Mouse (Mus musculus): Measurements from ENCODE around the gene Sstr3. TPM values are rescaled to one million over a fixed set of nuclear protein-coding genes. Genes with fewer than 3 reads are reported as not detected.

Sstr3 gene
- polyA plus RNA-seq (2014; fragmentation: Nextera tagmentation; extraction: Ambion mirVana): 0.08 TPM in 1 of 2 replicates, not detected in the other

- H3K27ac ChIP-seq (ENCODE audit: low read depth): no peak within 1 kb of the TSS
- H3K4me2 ChIP-seq: no peak within 1 kb of the TSS
- H3K27me3 ChIP-seq (ENCODE audit: insufficient read depth, low read length): no peaks in the 10 kb centered on the region; the same call in 1 of the 2 replicates
- no peak for DNase-seq
- no peaks in the 10 kb centered on the region for H3K9me3 ChIP-seq (ENCODE audit: low read depth, low read length)
- no peak within 1 kb of the TSS for H3K4me3 ChIP-seq (ENCODE audit: low read depth, low read length)
- H3K4me1 ChIP-seq (ENCODE audit: insufficient read depth): peaks cover 6% of the 10 kb centered on the region; the same call in 1 of the 2 replicates
- no peak for TF ChIP-seq CTCF (IDR thresholded peaks at IDR 0.05; ENCODE audit: low read depth)
- WGBS: 5% methylated on average over 14 of the region's 14 CpGs
- ATAC-seq (ENCODE audit: insufficient read depth): no peak
- H3K36me3 ChIP-seq (ENCODE audit: insufficient read depth): no peaks in the 10 kb centered on the region
- H3K9ac ChIP-seq: no peak within 1 kb of the TSS
Observed at GRCm38 (mm10) chr15:78544561-78545001, at the start of gene Sstr3. Sstr3 (minus strand) TSS chr15:78544685.

- no peak for TF ChIP-seq CTCF (IDR thresholded peaks at IDR 0.05; ENCODE audit: low read depth)
- H3K4me3 ChIP-seq (ENCODE audit: low read depth, low read length): no peak overlapping the region
- H3K27me3 ChIP-seq (ENCODE audit: insufficient read depth, low read length): no peaks in the 10 kb centered on the region
- WGBS: 78% methylated on average over 7 of the region's 7 CpGs
- no peak overlapping the region for H3K27ac ChIP-seq (ENCODE audit: low read depth)
- DNase-seq: no peak
- no peaks in the 10 kb centered on the region for H3K9me3 ChIP-seq (ENCODE audit: low read depth, low read length)
- no peak overlapping the region for H3K9ac ChIP-seq
- no peaks in the 10 kb centered on the region for H3K4me1 ChIP-seq (ENCODE audit: insufficient read depth)
- no peaks in the 10 kb centered on the region for H3K36me3 ChIP-seq (ENCODE audit: insufficient read depth)
- H3K4me2 ChIP-seq: no peak overlapping the region
- ATAC-seq (ENCODE audit: insufficient read depth): no peak
Observed at GRCm38 (mm10) chr15:78593896-78594425, 49.5 kb upstream of the Sstr3 start.

GRCm38 (mm10) chr15:78592452-78592968 is 48.0 kb upstream of the Sstr3 start:
- Histone ChIP-seq H3K4me3 (ENCODE audit: low read depth, low read length) (no peak overlapping the region), H3K27ac (ENCODE audit: low read depth) (no peak overlapping the region), H3K4me2 (no peak overlapping the region), H3K36me3 (ENCODE audit: insufficient read depth) (no peaks in the 10 kb centered on the region), H3K27me3 (ENCODE audit: insufficient read depth, low read length) (no peaks in the 10 kb centered on the region), H3K4me1 (ENCODE audit: insufficient read depth) (no peaks in the 10 kb centered on the region), H3K9me3 (ENCODE audit: low read depth, low read length) (no peaks in the 10 kb centered on the region), H3K9ac (no peak overlapping the region)
- DNase-seq (no peak), ATAC-seq (ENCODE audit: insufficient read depth) (no peak)
- no peak for TF ChIP-seq CTCF (IDR thresholded peaks at IDR 0.05; ENCODE audit: low read depth)
- whole genome bisulfite sequencing: 76% methylated on average over 14 of the region's 14 CpGs

GRCm38 (mm10) chr15:78591680-78592451 is 47.4 kb upstream of the Sstr3 start:
- DNase-seq: peak; percentile 4
- Histone ChIP-seq H3K4me1 (ENCODE audit: insufficient read depth) (no peaks in the 10 kb centered on the region), H3K9ac (no peak overlapping the region), H3K27ac (ENCODE audit: low read depth) (no peak overlapping the region), H3K4me3 (ENCODE audit: low read depth, low read length) (no peak overlapping the region), H3K36me3 (ENCODE audit: insufficient read depth) (no peaks in the 10 kb centered on the region), H3K4me2 (no peak overlapping the region), H3K9me3 (ENCODE audit: low read depth, low read length) (no peaks in the 10 kb centered on the region), H3K27me3 (ENCODE audit: insufficient read depth, low read length) (no peaks in the 10 kb centered on the region)
- ATAC-seq (ENCODE audit: insufficient read depth): no peak
- WGBS: 54% methylated on average over 15 of the region's 15 CpGs
- no peak for TF ChIP-seq CTCF (IDR thresholded peaks at IDR 0.05; ENCODE audit: low read depth)

- Histone ChIP-seq H3K9ac (no peak overlapping the region), H3K27me3 (ENCODE audit: insufficient read depth, low read length) (no peaks in the 10 kb centered on the region), H3K36me3 (ENCODE audit: insufficient read depth) (no peaks in the 10 kb centered on the region), H3K27ac (ENCODE audit: low read depth) (no peak overlapping the region), H3K9me3 (ENCODE audit: low read depth, low read length) (no peaks in the 10 kb centered on the region), H3K4me3 (ENCODE audit: low read depth, low read length) (no peak overlapping the region), H3K4me1 (ENCODE audit: insufficient read depth) (no peaks in the 10 kb centered on the region), H3K4me2 (no peak overlapping the region)
- DNase-seq (no peak), ATAC-seq (ENCODE audit: insufficient read depth) (no peak)
- 73% methylated on average over 6 of the region's 6 CpGs for WGBS
- TF ChIP-seq CTCF (IDR thresholded peaks at IDR 0.05; ENCODE audit: low read depth): peak; percentile 32; the same call in 1 of the 2 replicates
Observed at GRCm38 (mm10) chr15:78590785-78591184, 46.3 kb upstream of the Sstr3 start.

- H3K27ac ChIP-seq (ENCODE audit: low read depth): no peak overlapping the region
- WGBS: 59% methylated on average over 6 of the region's 6 CpGs
- TF ChIP-seq CTCF (IDR thresholded peaks at IDR 0.05; ENCODE audit: low read depth): no peak
- H3K9ac ChIP-seq: no peak overlapping the region
- DNase-seq: no peak
- H3K4me3 ChIP-seq (ENCODE audit: low read depth, low read length): no peak overlapping the region
- no peak for ATAC-seq (ENCODE audit: insufficient read depth)
- H3K4me1 ChIP-seq (ENCODE audit: insufficient read depth): no peaks in the 10 kb centered on the region
- H3K27me3 ChIP-seq (ENCODE audit: insufficient read depth, low read length): no peaks in the 10 kb centered on the region
- no peaks in the 10 kb centered on the region; the same call in 1 of the 2 replicates for H3K9me3 ChIP-seq (ENCODE audit: low read depth, low read length)
- no peak overlapping the region for H3K4me2 ChIP-seq
- no peaks in the 10 kb centered on the region for H3K36me3 ChIP-seq (ENCODE audit: insufficient read depth)
Observed at GRCm38 (mm10) chr15:78589936-78590335, 45.5 kb upstream of the Sstr3 start.

GRCm38 (mm10) chr15:78588900-78589299 is 44.4 kb upstream of the Sstr3 start:
- DNase-seq: peak; percentile 14
- Histone ChIP-seq H3K4me2 (no peak overlapping the region), H3K4me1 (ENCODE audit: insufficient read depth) (no peaks in the 10 kb centered on the region), H3K27me3 (ENCODE audit: insufficient read depth, low read length) (no peaks in the 10 kb centered on the region), H3K36me3 (ENCODE audit: insufficient read depth) (no peaks in the 10 kb centered on the region), H3K27ac (ENCODE audit: low read depth) (no peak overlapping the region), H3K9ac (no peak overlapping the region), H3K4me3 (ENCODE audit: low read depth, low read length) (no peak overlapping the region), H3K9me3 (ENCODE audit: low read depth, low read length) (no peaks in the 10 kb centered on the region; the same call in 1 of the 2 replicates)
- no peak for TF ChIP-seq CTCF (IDR thresholded peaks at IDR 0.05; ENCODE audit: low read depth)
- WGBS: 66% methylated on average over 4 of the region's 4 CpGs
- no peak for ATAC-seq (ENCODE audit: insufficient read depth)
